In the genomic region with DNA sequence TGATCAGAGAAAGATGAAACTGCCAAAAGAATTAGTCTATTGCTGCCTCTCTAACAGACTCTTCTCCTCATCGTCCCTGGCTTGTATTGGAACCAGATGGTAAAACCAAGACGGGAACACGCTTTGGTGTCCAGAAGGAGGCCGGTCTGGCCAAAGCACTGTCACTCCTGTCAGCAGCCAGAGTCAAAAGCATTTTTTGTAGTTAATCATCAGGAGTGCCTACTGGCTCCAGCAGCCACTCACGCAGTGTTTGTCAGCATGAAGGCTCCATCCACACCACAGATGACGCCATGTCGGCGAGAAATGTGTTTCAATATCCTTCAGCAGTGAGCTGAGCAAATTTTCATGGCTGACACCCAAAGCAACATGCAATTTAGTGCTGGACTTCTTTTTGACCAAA, we compare ENCODE assay signal across 17 mouse cellular contexts.
DNase-seq lines count a peak whose midpoint lies in the region; TF ChIP-seq lines count a peak whose summit lies in the region.
"Had no signal": no experiment of that assay in that cellular context is flagged by ENCODE, and none has a peak within 500 bp of the region (broad histone marks: within the 10 kb centered on the region; RNA-seq: fewer than 3 reads in every experiment).

No protein-coding gene starts in this region.

- H3K27me3 ChIP-seq in heart, adult 2 months (ENCODE audit: control insufficient read depth, insufficient read depth, low read length), result no peaks in the 10 kb centered on the region
- H3K27me3 ChIP-seq: liver, embryonic 12.5 days; lung, embryonic 15.5 days had no signal

- 80% methylated on average over 8 of the region's 8 CpGs for WGBS in heart, adult 2 months

- TF ChIP-seq POLR2A in heart, adult 2 months (IDR thresholded peaks at IDR 0.05; ENCODE audit: insufficient read depth, low read depth, low read length), result no peak

- no peaks in the 10 kb centered on the region for H3K36me3 ChIP-seq in heart, adult 2 months (ENCODE audit: control insufficient read depth, insufficient read depth, low read length)
- H3K36me3 ChIP-seq: limb, embryonic 10.5 days; liver, embryonic 12.5 days; lung, embryonic 15.5 days had no signal

- intact Hi-C loops in left cerebral cortex, adult 2 months (cut with DNase I), result loop anchor here (2.0 to 10.0 kb wide), 7 partner anchors 67 to 873 kb away; no protein-coding TSS in a partner anchor
- intact Hi-C loops in left cerebral cortex, postnatal 10 days (cut with DNase I), result loop anchor here (5.0 to 10.0 kb wide), 6 partner anchors 123 to 1813 kb away; no protein-coding TSS in a partner anchor
- intact Hi-C loops in heart, postnatal 14 days (cut with DNase I), result loop anchor here (5.0 kb wide), 1 partner anchor 873 kb away; no protein-coding TSS in a partner anchor
- intact Hi-C loops in heart, adult 2 months (cut with DNase I), result loop anchor here (5.0 to 10.0 kb wide), 3 partner anchors 241 to 1813 kb away; no protein-coding TSS in a partner anchor

- H3K9ac ChIP-seq in heart, adult 2 months (ENCODE audit: low read depth, low read length), result no peak overlapping the region
- H3K9ac ChIP-seq: liver, embryonic 12.5 days; lung, embryonic 15.5 days had no signal

- no peaks in the 10 kb centered on the region for H3K4me1 ChIP-seq in heart, adult 2 months (ENCODE audit: control insufficient read depth, insufficient read depth, low read length)
- H3K4me1 ChIP-seq: limb, embryonic 10.5 days; liver, embryonic 12.5 days; lung, embryonic 15.5 days had no signal

- H3K79me2 ChIP-seq in heart, adult 2 months (replicated peaks; ENCODE audit: control insufficient read depth, insufficient read depth, low read length), result no peaks in the 10 kb centered on the region

- no peak for TF ChIP-seq CTCF in left cerebral cortex, adult 2 months (IDR thresholded peaks at IDR 0.05)
- no peak for TF ChIP-seq CTCF in heart, adult 2 months (IDR thresholded peaks at IDR 0.05)

- no peak for TF ChIP-seq EP300 in heart, adult 2 months (IDR thresholded peaks at IDR 0.05; ENCODE audit: insufficient read depth, low read depth, low read length)

- H3K27ac ChIP-seq in left cerebral cortex, adult 2 months, result peak overlapping the region; percentile 47
- H3K27ac ChIP-seq in heart, adult 2 months, result no peak overlapping the region
- H3K27ac ChIP-seq: limb, embryonic 10.5 days; liver, embryonic 12.5 days; lung, embryonic 15.5 days had no signal

- DNase-seq in cerebellum, postnatal 25 days, result peak; percentile 14 to 21
- DNase-seq in cerebellum, adult 9-11 months, result no peak
- DNase-seq in left cerebral cortex, adult 2 months (ENCODE audit: extremely low spot score in 1 of 2, low spot score in 2 of 2), result no peak
- DNase-seq in left cerebral cortex, postnatal 10 days (ENCODE audit: extremely low spot score in 1 of 2, low spot score in 2 of 2), result no peak
- DNase-seq in brain, embryonic 18.5 days (ENCODE audit: low read depth, low spot score), result peak; percentile 71
- peak; percentile 17 for DNase-seq in layer of hippocampus, adult 9-11 months
- no peak for DNase-seq in heart, postnatal 14 days
- no peak for DNase-seq in heart, adult 2 months
- DNase-seq: adrenal gland, postnatal 36 days; kidney, adult 9 months; kidney, postnatal 4 days; midbrain, embryonic 14.5 days; spleen, adult 18-20 months; thymus, postnatal 25 days had no signal

- no peak overlapping the region for H3K4me3 ChIP-seq in left cerebral cortex, adult 2 months
- H3K4me3 ChIP-seq in heart, adult 2 months, result no peak overlapping the region
- H3K4me3 ChIP-seq: limb, embryonic 10.5 days; liver, embryonic 12.5 days; lung, embryonic 15.5 days had no signal

Comparison
In these comparisons a context has a peak if more than half of its experiments do, and no peak if none do; other contexts are left out.
1. DNase-seq: peak in cerebellum, postnatal 25 days (2 of 2), brain, embryonic 18.5 days (single experiment) and layer of hippocampus, adult 9-11 months (single experiment); none in cerebellum, adult 9-11 months (single experiment), left cerebral cortex, adult 2 months (0 of 2), left cerebral cortex, postnatal 10 days (0 of 2), heart, postnatal 14 days (0 of 2) and heart, adult 2 months (0 of 2).